Mouse (Mus musculus) cerebellum, adult 2 months (tissue): ENCODE measurements around the gene 1700016C15Rik.

Source experiments
- CTCF ChIP-seq: fragments of 200-500 bp; IDR thresholded peaks from 2 replicates; pipeline ENCODE4 v1.5.1; 2011; ENCODE audit warnings: low read depth, mild to moderate bottlenecking, control low read depth, low read length, moderate library complexity, borderline replicate concordance; ENCODE audit not compliant: insufficient read depth
- POLR2A ChIP-seq: fragments of 200-500 bp; IDR thresholded peaks from 2 replicates; pipeline ENCODE4 v1.6.1; 2011; ENCODE audit warnings: low read length, control low read depth, borderline replicate concordance; ENCODE audit not compliant: insufficient read depth

- TF ChIP-seq POLR2A (no peak), CTCF (no peak)
These were observed 15.8 kb upstream of the 1700016C15Rik start for GRCm38 (mm10) chr1:177713635-177714396.
